Mouse (Mus musculus) forebrain, embryonic 16.5 days (tissue): Measurements from ENCODE around the gene Actr1b. TPM values are rescaled to one million over a fixed set of nuclear protein-coding genes. Genes with fewer than 3 reads are reported as not detected.

ENCODE experiments used
- ATAC-seq: fragments of 200-750 bp; cut with Nextera tagmentation; 2 replicates; pipeline ENCODE4 v1.8.0; 2017; ENCODE audit warnings: mild to moderate bottlenecking, moderate library complexity
- H3K27ac ChIP-seq: fragments of 300-500 bp; sonication (generic); 2 replicates; pipeline ENCODE4 v1.5.1; 2014; ENCODE audit warnings: low read length, control low read depth
- H3K27me3 ChIP-seq: fragments of 300-500 bp; sonication (generic); replicated peaks from 2 replicates; pipeline ENCODE4 v1.6.1; 2014; ENCODE audit warnings: low read length; ENCODE audit not compliant: control insufficient read depth, insufficient read depth
- H3K36me3 ChIP-seq: fragments of 300-500 bp; sonication (generic); 2 replicates; pipeline ENCODE4 v1.6.1; 2014; ENCODE audit not compliant: control insufficient read depth, insufficient read depth
- H3K4me1 ChIP-seq: fragments of 300-500 bp; sonication (generic); replicated peaks from 2 replicates; pipeline ENCODE4 v1.6.1; 2014; ENCODE audit warnings: low read length; ENCODE audit not compliant: control insufficient read depth, insufficient read depth
- H3K4me2 ChIP-seq: fragments of 300-500 bp; sonication (generic); 2 replicates; pipeline ENCODE4 v1.6.1; 2014; ENCODE audit warnings: mild to moderate bottlenecking, low read length, control low read depth
- H3K4me3 ChIP-seq: fragments of 300-500 bp; sonication (generic); replicated peaks from 2 replicates; pipeline ENCODE4 v1.5.1; 2014; ENCODE audit warnings: mild to moderate bottlenecking, low read length, control low read depth
- H3K9ac ChIP-seq: fragments of 300-500 bp; sonication (generic); replicated peaks from 2 replicates; pipeline ENCODE4 v1.6.1; 2014; ENCODE audit warnings: low read depth, low read length, control low read depth
- H3K9me3 ChIP-seq: fragments of 300-500 bp; sonication (generic); 2 replicates; pipeline ENCODE4 v1.6.1; 2016; ENCODE audit warnings: low read length; ENCODE audit not compliant: control insufficient read depth
- WGBS: fragments of 180-500 bp; shearing (Covaris S2); extraction: QIAGEN DNeasy Blood & Tissue Kit; methylation state at CpG from one replicate; pipeline ENCODE4 v1.1.7; 2014; 5-methylcytosine and 5-hydroxymethylcytosine counted together
- polyA plus RNA-seq: library from polyadenylated mRNA; unstranded; fragments of >200 nt; fragmentation: Nextera tagmentation; extraction: Ambion mirVana; gene quantifications from 2 replicates; pipeline ENCODE4 v1.2.1, GENCODE M21; 2015

The Actr1b gene
- polyA plus RNA-seq, 1 experiment from 2014 or later, result 109 TPM

GRCm38 (mm10) chr1:36744268-36744944, 30.2 kb upstream of the Actr1b start:
- Histone ChIP-seq H3K9ac (no peak overlapping the region), H3K4me2 (peak overlapping the region; percentile 50), H3K4me1 (peaks cover 6% of the 10 kb centered on the region), H3K4me3 (peak overlapping the region; percentile 37), H3K36me3 (no peaks in the 10 kb centered on the region), H3K9me3 (no peaks in the 10 kb centered on the region), H3K27me3 (no peaks in the 10 kb centered on the region), H3K27ac (peak overlapping the region; percentile 1; the same call in 1 of the 2 replicates)
- 21% methylated on average over 17 of the region's 17 CpGs for WGBS
- peak; percentile 89 for ATAC-seq

GRCm38 (mm10) chr1:36743046-36743445, 28.8 kb upstream of the Actr1b start:
- no peak for ATAC-seq
- H3K9ac ChIP-seq, result no peak overlapping the region
- H3K4me1 ChIP-seq, result peaks cover 6% of the 10 kb centered on the region
- no peak overlapping the region for H3K27ac ChIP-seq
- H3K4me3 ChIP-seq, result no peak overlapping the region
- 83% methylated on average over 9 of the region's 9 CpGs for WGBS
- no peaks in the 10 kb centered on the region for H3K9me3 ChIP-seq
- H3K36me3 ChIP-seq, result no peaks in the 10 kb centered on the region
- no peak overlapping the region for H3K4me2 ChIP-seq
- H3K27me3 ChIP-seq, result no peaks in the 10 kb centered on the region

DNA sequence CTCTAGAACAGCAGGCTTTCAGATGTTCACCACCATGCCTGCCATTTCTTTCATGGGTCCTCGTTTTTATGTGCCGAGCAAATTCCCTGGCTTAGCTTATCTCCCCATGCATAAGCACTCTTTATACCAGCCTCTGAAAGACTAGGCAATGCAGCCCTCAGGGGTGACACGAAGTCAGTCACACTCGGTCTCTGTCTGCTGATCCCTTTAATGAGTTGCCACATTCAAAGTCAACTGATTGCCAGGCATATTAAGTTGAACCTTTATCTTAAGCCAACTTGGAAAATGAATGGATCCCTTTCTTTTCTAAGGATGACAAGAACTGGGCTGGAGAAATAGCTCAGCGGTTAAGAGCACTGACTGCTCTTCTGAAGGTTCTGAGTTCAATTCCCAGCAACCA, 25.0 kb upstream of the Actr1b start:
- H3K9ac ChIP-seq, result no peak overlapping the region
- ATAC-seq, result no peak
- no peaks in the 10 kb centered on the region for H3K9me3 ChIP-seq
- H3K4me3 ChIP-seq, result no peak overlapping the region
- no peak overlapping the region for H3K4me2 ChIP-seq
- H3K36me3 ChIP-seq, result no peaks in the 10 kb centered on the region
- peaks cover 2% of the 10 kb centered on the region for H3K4me1 ChIP-seq
- no peak overlapping the region for H3K27ac ChIP-seq
- 64% methylated on average over 5 of the region's 5 CpGs for WGBS
- H3K27me3 ChIP-seq, result no peaks in the 10 kb centered on the region

- Histone ChIP-seq H3K36me3 (no peaks in the 10 kb centered on the region), H3K4me2 (no peak overlapping the region)
- ATAC-seq, result peak; percentile 67
Measured at GRCm38 (mm10) chr1:36737300-36737699, 23.1 kb upstream of the Actr1b start.

GRCm38 (mm10) chr1:36724057-36724431, 9.8 kb upstream of the Actr1b start:
- Histone ChIP-seq H3K4me2 (no peak overlapping the region), H3K36me3 (no peaks in the 10 kb centered on the region), H3K9me3 (no peaks in the 10 kb centered on the region), H3K27me3 (no peaks in the 10 kb centered on the region), H3K4me1 (no peaks in the 10 kb centered on the region), H3K4me3 (no peak overlapping the region), H3K9ac (no peak overlapping the region), H3K27ac (no peak overlapping the region)
- WGBS, result 44% methylated on average over 4 of the region's 4 CpGs
- no peak for ATAC-seq

More at GRCm38 (mm10) chr1:36737300-36737699, 23.1 kb upstream of the Actr1b start:
- H3K27me3 ChIP-seq, result no peaks in the 10 kb centered on the region
- 18% methylated on average over 4 of the region's 4 CpGs for WGBS
- no peak overlapping the region for H3K4me3 ChIP-seq
- H3K9me3 ChIP-seq, result no peaks in the 10 kb centered on the region
- H3K9ac ChIP-seq, result no peak overlapping the region
- H3K4me1 ChIP-seq, result no peaks in the 10 kb centered on the region
- H3K27ac ChIP-seq, result no peak overlapping the region

- Histone ChIP-seq H3K9me3 (no peaks in the 10 kb centered on the region), H3K27ac (no peak overlapping the region), H3K4me1 (no peaks in the 10 kb centered on the region), H3K36me3 (no peaks in the 10 kb centered on the region), H3K4me2 (no peak overlapping the region), H3K4me3 (no peak overlapping the region), H3K9ac (no peak overlapping the region), H3K27me3 (no peaks in the 10 kb centered on the region)
- ATAC-seq, result no peak
- WGBS, result 77% methylated on average over 16 of the region's 16 CpGs
Measured at GRCm38 (mm10) chr1:36723146-36724056, 9.2 kb upstream of the Actr1b start.

DNA sequence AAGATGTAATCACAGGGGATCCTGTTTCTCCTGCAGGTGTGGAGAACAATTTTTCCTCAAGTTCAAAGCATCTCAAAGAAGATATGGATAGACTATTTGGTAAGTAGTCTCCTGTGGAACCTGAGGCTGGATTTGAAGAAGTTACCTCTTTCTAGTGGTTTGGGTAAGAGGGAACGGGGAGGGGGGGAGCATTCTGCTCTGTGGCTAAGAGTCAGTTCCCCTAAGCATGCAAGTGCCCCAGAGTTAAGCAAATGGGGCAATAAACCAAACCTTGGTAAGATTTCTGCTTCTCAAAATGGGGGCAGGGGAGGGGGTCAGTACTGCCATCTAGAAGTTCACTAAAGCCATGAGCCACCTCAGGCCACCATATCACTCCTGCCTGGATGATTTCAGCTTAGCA, 4.6 kb upstream of the Actr1b start:
- H3K9me3 ChIP-seq, result no peaks in the 10 kb centered on the region
- H3K36me3 ChIP-seq, result no peaks in the 10 kb centered on the region
- no peak overlapping the region for H3K9ac ChIP-seq
- no peak for ATAC-seq
- no peak overlapping the region for H3K4me2 ChIP-seq
- 92% methylated on average over 1 of the region's 1 CpGs for WGBS
- no peaks in the 10 kb centered on the region for H3K27me3 ChIP-seq
- H3K4me3 ChIP-seq, result no peak overlapping the region
- no peaks in the 10 kb centered on the region for H3K4me1 ChIP-seq
- H3K27ac ChIP-seq, result no peak overlapping the region

- no peak for ATAC-seq
- no peak overlapping the region for H3K9ac ChIP-seq
- H3K27ac ChIP-seq, result no peak overlapping the region
- no peaks in the 10 kb centered on the region for H3K27me3 ChIP-seq
- no peaks in the 10 kb centered on the region for H3K9me3 ChIP-seq
- H3K4me2 ChIP-seq, result no peak overlapping the region
- peaks cover 19% of the 10 kb centered on the region for H3K4me1 ChIP-seq
- no peak overlapping the region for H3K4me3 ChIP-seq
- WGBS, result 97% methylated on average over 2 of the region's 2 CpGs
- peaks cover 5% of the 10 kb centered on the region; the same call in 1 of the 2 replicates for H3K36me3 ChIP-seq
Measured at GRCm38 (mm10) chr1:36711104-36711503, 3.1 kb downstream of the Actr1b start.

- 0% methylated on average over 29 of the region's 29 CpGs for WGBS
- Histone ChIP-seq H3K27ac (peak within 1 kb of the TSS; percentile 73), H3K4me2 (peak within 1 kb of the TSS; percentile 85), H3K36me3 (peaks cover 11% of the 10 kb centered on the region), H3K4me3 (peak within 1 kb of the TSS; percentile 95), H3K27me3 (no peaks in the 10 kb centered on the region), H3K4me1 (peaks cover 19% of the 10 kb centered on the region), H3K9ac (peak within 1 kb of the TSS; percentile 96), H3K9me3 (no peaks in the 10 kb centered on the region)
- ATAC-seq, result peak; percentile 97
Measured at GRCm38 (mm10) chr1:36709854-36710280, 4.4 kb downstream of the Actr1b start, which contains the start of gene 4933424G06Rik. TSS of gene 4933424G06Rik (plus strand) at chr1:36710149.
